Mouse (Mus musculus): ENCODE measurements around the gene Arrdc5.

Gene Arrdc5

DNA sequence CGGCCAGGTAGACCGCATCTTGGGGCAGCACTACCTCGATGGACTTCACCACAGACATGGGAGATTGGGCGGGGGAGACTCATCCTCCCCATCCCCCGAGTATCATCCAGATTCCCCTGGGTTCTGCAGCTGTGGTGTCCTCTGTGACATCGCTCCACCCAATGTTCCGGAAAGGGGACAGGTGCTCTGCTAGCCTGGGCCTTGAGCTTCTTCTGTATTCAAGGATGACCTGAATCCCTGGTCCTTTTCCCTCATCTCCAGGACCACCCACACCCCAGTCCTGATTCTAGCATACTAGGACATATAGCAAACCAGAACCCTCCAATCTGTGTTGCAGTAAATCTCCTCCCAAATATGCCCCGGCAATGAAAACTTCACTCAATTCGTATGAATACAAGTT, at the start of gene Arrdc5:
Arrdc5 (minus strand) TSS at position 101 of the 400 bp plus-strand sequence.
- in situ Hi-C loops (cut with MboI, MseI), result loop anchor here (25.0 kb wide), 1 partner anchor 962 kb away; no protein-coding TSS in a partner anchor

GRCm38 (mm10) chr17:56348586-56348985, 48.5 kb upstream of the Arrdc5 start:
- in situ Hi-C loops (cut with MboI, MseI), result no loop called here

DNA sequence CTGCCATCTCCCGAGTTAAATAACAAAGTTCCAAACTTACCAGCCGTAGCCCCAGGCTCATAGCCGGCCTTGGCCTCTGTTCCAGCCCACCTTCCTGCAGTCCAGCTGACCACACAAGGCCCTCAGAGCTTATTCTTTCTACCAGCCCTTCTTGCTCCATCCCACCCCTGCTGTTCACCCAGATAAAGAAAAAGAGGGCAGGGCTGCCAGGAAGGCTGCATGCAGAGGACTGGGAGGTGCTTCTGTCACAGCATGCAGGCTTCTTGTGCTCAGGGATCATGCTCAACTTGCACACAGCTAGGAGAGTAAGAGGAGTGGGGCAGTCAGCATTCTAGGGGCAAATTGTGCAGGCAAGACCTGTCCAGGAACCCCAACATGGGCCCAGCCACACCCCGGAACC, 48.0 kb upstream of the Arrdc5 start:
- in situ Hi-C loops (cut with MboI, MseI), result no loop called here

DNA sequence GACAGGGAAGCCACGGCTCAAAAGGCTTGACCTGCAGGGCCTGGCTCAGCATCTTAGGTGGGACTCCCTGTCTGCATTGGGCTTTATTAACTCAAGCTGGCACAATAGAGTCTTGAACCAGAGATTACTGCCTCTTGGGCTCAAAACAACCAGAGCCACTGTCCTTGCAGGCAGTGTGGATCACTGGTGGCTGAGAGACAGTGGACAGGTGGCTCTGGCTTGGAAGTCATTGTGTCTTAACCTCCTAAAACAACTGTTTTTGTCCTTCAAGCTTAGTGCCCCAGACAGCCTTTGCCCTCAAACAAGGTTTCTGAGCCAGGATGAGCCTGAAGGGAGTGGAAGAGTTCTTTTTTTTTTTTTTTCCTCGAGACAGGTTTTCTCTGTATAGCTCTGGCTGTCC, 45.3 kb upstream of the Arrdc5 start:
- in situ Hi-C loops (cut with MboI, MseI), result no loop called here

DNA sequence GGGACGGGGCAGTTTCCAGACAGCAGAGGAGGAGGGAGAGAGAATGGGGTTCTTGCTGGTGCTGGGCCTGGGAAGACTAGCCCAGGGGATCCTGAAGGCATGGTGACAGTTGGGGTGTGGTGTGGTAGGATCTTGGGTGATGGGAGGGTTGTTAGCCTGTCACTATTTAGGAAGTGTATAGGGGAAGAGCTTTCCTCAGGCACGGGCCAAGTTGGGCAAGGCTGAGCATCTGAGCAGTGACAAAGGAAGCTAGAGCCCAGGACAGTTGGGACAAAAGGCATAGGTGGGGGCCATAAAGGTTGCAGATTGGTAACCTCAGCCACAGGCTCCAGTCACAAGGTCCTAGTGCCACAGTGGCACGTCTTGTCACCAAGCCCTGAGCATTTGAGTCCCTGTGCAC, 43.4 kb upstream of the Arrdc5 start:
- in situ Hi-C loops (cut with MboI, MseI), result no loop called here

GRCm38 (mm10) chr17:56340717-56341116, 40.6 kb upstream of the Arrdc5 start:
- in situ Hi-C loops (cut with MboI, MseI), result no loop called here

- in situ Hi-C loops (cut with MboI, MseI), result no loop called here
These were observed 38.8 kb upstream of the Arrdc5 start for GRCm38 (mm10) chr17:56338909-56339308.

DNA sequence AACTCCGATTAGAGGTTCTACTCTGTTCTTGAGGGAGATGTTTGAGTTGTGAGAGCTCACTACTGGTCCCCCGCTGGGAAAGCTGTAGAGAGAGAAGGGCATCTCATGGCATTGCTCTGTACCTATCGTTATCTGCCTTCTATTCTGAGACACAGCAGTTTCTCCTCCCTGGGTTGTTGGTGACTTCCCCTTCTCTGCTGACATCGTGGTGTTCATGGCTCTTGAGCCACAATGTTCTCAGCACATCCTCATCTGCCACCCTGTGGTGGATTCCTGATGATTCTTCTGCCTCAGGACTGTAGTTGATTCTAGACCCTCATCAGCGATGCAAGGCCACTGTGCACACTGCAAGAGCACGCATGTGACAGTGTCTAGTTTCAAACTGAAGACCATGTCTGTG, 37.7 kb upstream of the Arrdc5 start:
- in situ Hi-C loops (cut with MboI, MseI), result no loop called here

DNA sequence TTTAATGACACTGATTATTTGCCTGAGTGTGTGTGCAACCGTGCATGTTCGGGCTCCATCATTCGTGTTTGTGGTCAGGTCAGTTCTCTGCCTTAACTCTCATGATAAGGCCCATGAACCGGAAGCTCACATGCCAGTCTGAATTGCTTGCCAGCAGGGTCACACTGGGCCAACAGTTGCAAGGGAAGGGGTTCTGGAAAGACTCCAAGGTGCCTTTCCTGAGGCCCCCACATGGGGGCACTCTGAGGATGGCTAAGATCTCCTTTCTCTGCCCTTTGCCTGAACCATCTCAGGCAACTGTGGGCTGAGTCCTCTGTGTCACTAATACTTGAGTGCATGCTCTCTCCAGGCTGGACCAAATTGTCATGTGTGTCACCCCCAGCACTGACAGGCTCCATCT, 37.1 kb upstream of the Arrdc5 start:
- in situ Hi-C loops (cut with MboI, MseI), result no loop called here

DNA sequence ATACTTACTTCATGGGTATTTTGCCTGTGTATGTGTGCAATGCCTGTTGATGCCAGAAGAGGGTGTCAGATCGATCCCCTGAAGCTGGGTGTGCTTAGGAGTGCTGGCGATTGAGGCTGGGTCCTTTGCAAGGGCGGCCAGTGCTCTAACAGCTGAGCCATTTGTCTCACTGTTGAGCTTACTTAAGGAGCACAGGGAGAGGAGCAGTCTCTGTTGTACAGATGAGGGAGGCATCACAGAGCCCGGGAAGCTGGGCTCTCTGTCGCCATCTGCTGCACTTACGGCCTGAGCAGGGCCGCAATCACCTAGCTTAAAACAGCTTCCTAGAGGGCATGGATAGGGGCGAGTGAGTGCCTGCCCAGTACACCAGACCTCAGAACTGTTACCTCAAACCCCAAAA, 32.9 kb upstream of the Arrdc5 start:
- in situ Hi-C loops (cut with MboI, MseI), result no loop called here

- in situ Hi-C loops (cut with MboI, MseI), result no loop called here
These were observed 31.2 kb upstream of the Arrdc5 start for GRCm38 (mm10) chr17:56331256-56331655.

DNA sequence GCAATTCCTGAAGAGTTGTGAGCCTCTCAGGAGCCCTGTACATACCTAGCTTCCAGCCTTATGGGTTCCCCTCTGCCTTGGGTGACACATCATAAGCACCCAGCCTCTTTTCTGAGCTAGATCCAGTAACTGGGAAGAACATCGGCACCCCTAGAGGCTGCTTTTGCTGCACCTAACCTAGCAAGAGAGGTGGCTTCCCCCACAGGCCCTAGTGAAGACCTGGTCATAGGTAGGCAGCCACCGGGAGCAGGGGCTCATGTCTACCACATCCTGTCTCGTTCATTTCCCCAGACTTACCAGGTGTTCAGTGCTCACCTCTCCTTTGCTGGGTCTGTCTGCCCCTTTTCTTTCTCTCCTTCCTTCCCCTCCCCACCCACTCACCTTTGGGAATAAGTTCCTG, 30.3 kb upstream of the Arrdc5 start:
- in situ Hi-C loops (cut with MboI, MseI), result no loop called here

- in situ Hi-C loops (cut with MboI, MseI), result no loop called here
These were observed 29.2 kb upstream of the Arrdc5 start for GRCm38 (mm10) chr17:56329267-56329666.

GRCm38 (mm10) chr17:56326153-56327147, 26.4 kb upstream of the Arrdc5 start:
- in situ Hi-C loops (cut with MboI, MseI), result no loop called here

GRCm38 (mm10) chr17:56325450-56326152, 25.5 kb upstream of the Arrdc5 start, which contains the start of gene Kdm4b:
Gene Kdm4b, plus strand, starts transcription at chr17:56326062.
- in situ Hi-C loops (cut with MboI, MseI), result no loop called here

- in situ Hi-C loops (cut with MboI, MseI), result loop anchor here (25.0 kb wide), 1 partner anchor 938 kb away; no protein-coding TSS in a partner anchor
These were observed 24.3 kb upstream of the Arrdc5 start for GRCm38 (mm10) chr17:56324419-56324818.

DNA sequence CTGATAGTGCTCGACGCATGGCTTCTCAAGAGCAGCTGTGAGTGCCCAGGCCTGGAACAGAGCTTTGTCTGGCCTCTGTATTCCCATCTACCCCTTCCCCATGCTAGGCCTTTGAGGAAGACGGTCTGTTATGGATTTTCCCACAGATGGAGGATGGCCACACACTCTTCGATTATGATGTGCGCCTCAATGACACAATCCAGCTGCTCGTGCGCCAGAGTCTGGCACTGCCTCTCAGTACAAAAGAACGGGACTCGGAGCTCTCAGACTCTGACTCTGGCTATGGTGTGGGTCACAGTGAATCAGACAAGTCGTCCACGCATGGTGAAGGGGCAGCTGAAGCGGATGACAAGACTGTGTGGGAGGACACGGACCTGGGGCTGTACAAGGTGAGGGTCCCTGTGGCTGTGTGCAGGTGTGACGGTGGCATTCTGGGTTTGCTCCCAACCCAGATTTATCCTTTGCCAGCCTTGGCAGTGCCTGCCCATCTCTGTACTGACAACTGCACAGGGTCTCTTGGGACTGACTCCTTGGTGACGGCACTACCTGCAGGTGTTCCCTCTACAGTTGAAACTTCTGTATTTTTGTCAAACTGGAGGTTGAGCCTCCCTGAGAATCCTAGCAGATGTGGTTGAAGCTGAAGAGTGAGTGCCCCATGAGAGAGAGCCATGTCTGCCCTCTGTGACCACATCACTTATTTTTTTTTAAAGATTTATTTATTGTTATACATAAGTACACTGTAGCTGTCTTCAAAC, 9.3 kb upstream of the Arrdc5 start:
- in situ Hi-C loops (cut with MboI, MseI), result loop anchor here (25.0 kb wide), 1 partner anchor 953 kb away; no protein-coding TSS in a partner anchor

DNA sequence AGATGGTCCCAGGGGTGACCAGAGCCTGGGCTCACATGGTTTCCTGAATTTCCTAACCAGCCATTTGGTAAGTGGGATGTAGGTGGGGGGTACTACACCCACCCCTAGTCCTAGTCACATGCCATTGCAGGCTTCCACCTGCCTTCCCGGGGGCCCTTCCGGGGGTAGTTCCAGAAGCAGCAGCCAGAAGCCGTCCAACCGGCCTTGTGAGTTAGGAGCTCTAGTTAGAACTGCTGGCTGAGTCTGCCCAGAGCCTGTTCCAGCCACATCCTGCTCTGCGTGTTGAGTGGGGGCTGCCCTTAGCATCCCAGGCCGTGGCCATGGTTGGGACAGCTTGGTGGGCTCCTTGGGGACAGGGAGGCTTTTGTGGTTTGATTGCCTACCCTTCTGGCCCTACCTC, 8.0 kb upstream of the Arrdc5 start:
- in situ Hi-C loops (cut with MboI, MseI), result loop anchor here (25.0 kb wide), 1 partner anchor 954 kb away; no protein-coding TSS in a partner anchor

- in situ Hi-C loops (cut with MboI, MseI), result loop anchor here (25.0 kb wide), 1 partner anchor 956 kb away; no protein-coding TSS in a partner anchor
These were observed 5.7 kb upstream of the Arrdc5 start for GRCm38 (mm10) chr17:56305826-56306225.

- in situ Hi-C loops (cut with MboI, MseI), result loop anchor here (25.0 kb wide), 1 partner anchor 957 kb away; no protein-coding TSS in a partner anchor
These were observed 5.1 kb upstream of the Arrdc5 start for GRCm38 (mm10) chr17:56305156-56305555.

DNA sequence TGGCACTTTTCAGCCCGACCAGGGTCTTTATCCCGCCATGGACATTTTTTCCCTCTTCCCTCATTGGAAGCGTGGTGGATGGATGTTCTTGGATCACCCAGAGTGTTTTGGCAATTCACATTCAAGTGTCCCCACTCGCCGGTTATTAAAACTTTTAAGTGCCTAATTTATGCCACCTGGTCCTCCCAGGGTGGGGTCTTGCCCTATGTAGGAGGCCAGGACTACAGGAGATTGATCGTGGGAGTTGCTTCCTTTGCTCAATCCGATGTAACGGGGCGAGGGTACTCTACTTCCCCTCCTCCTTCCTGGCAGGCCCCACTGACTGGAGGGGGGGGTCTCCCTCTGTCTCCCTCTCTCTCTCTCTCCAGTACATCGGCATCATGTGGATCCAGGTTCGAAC, 4.6 kb upstream of the Arrdc5 start:
- in situ Hi-C loops (cut with MboI, MseI), result loop anchor here (25.0 kb wide), 1 partner anchor 958 kb away; no protein-coding TSS in a partner anchor
